Mouse (Mus musculus): ENCODE data around the gene Gm49373.

GRCm38 (mm10) chr9:21107607-21108237 lies 34.8 kb upstream of the Gm49373 start:
- no peak for TF ChIP-seq CTCF (conservative IDR thresholded peaks at IDR 0.05; ENCODE audit: insufficient read depth, insufficient read length, low read depth, low read length)
- no peak for TF ChIP-seq POLR2A (IDR thresholded peaks at IDR 0.05; ENCODE audit: low read depth, low read length)
